In genomic region chr16:21769667-21770066, GRCm38 (mm10) we compare ENCODE assay signal across 13 mouse cellular contexts. TPM values are rescaled to one million over a fixed set of nuclear protein-coding genes. Genes with fewer than 3 reads are reported as not detected.
A peak's percentile ranks its signal among the peaks of the same experiment; 100 is the strongest.
DNase-seq lines count a peak whose midpoint lies in the region; ATAC-seq and TF ChIP-seq lines count a peak whose summit lies in the region.
"Had no signal": no experiment of that assay in that cellular context is flagged by ENCODE, and none has a peak within 500 bp of the region (broad histone marks: within the 10 kb centered on the region; RNA-seq: fewer than 3 reads in every experiment).

No protein-coding gene starts in this region.

- peaks cover 13% of the 10 kb centered on the region; the same call in 1 of the 2 replicates for H3K36me3 ChIP-seq in heart, postnatal 0 days (replicated peaks; ENCODE audit: control insufficient read depth, insufficient read depth, low read length)
- peaks cover 15% of the 10 kb centered on the region for H3K36me3 ChIP-seq in thymus, adult 2 months (ENCODE audit: control insufficient read depth, insufficient read depth, low read length)
- H3K36me3 ChIP-seq: embryonic facial prominence, embryonic 13.5 days; intestine, embryonic 15.5 days had no signal

- no peak for ATAC-seq in heart, postnatal 0 days (ENCODE audit: insufficient read depth, low read depth)
- no peak for ATAC-seq in monocyte, adult 5-6 weeks (replicated peaks; ENCODE audit: insufficient number of reproducible peaks, low FRiP score, low TSS enrichment, poor library complexity, severe bottlenecking)
- no peak for ATAC-seq in activated CD4-positive, CD25-positive, alpha-beta regulatory T cell, adult 4 months
- ATAC-seq: intestine, embryonic 15.5 days had no signal

- no peaks in the 10 kb centered on the region for H3K9me3 ChIP-seq in heart, postnatal 0 days (replicated peaks; ENCODE audit: control insufficient read depth, low read length)
- H3K9me3 ChIP-seq: embryonic facial prominence, embryonic 13.5 days; intestine, embryonic 15.5 days; liver, embryonic 13.5 days; stomach, embryonic 15.5 days had no signal

- intact Hi-C loops in heart, postnatal 25 days (cut with DNase I): loop anchor here (1.0 to 5.0 kb wide), 2 partner anchors 45 to 282 kb away; no protein-coding TSS in a partner anchor

- no peak for TF ChIP-seq POLR2A in thymus, adult 2 months (IDR thresholded peaks at IDR 0.05; ENCODE audit: control insufficient read depth, extremely low read depth, insufficient read depth, low read length, poor library complexity)

- TF ChIP-seq EP300 in heart, postnatal 0 days (IDR thresholded peaks at IDR 0.05; ENCODE audit: low read depth): no peak

- peak; percentile 38 for TF ChIP-seq CTCF in heart, postnatal 0 days (IDR thresholded peaks at IDR 0.05; ENCODE audit: low read depth)
- TF ChIP-seq CTCF in thymus, adult 2 months (IDR thresholded peaks at IDR 0.05; ENCODE audit: borderline replicate concordance, control insufficient read depth, extremely low read depth, insufficient read depth, low read length, poor library complexity): no peak

- no peaks in the 10 kb centered on the region for H3K4me1 ChIP-seq in heart, postnatal 0 days (ENCODE audit: control insufficient read depth, insufficient read depth)
- H3K4me1 ChIP-seq in thymus, adult 2 months (replicated peaks; ENCODE audit: control insufficient read depth, insufficient read depth, low read length): no peaks in the 10 kb centered on the region
- H3K4me1 ChIP-seq: embryonic facial prominence, embryonic 13.5 days; intestine, embryonic 15.5 days; liver, embryonic 13.5 days; stomach, embryonic 15.5 days had no signal

- no peak overlapping the region for H3K9ac ChIP-seq in heart, postnatal 0 days (replicated peaks; ENCODE audit: low read depth, low read length)
- H3K9ac ChIP-seq: embryonic facial prominence, embryonic 13.5 days; intestine, embryonic 15.5 days; liver, embryonic 13.5 days; stomach, embryonic 15.5 days had no signal

- H3K4me2 ChIP-seq in heart, postnatal 0 days (ENCODE audit: low read depth, low read length): no peak overlapping the region
- H3K4me2 ChIP-seq: embryonic facial prominence, embryonic 13.5 days; intestine, embryonic 15.5 days; liver, embryonic 13.5 days; stomach, embryonic 15.5 days had no signal

- WGBS in heart, postnatal 0 days: 78% methylated on average over 5 of the region's 5 CpGs
- 96% methylated on average over 5 of the region's 5 CpGs for WGBS in thymus, adult 2 months

- H3K27ac ChIP-seq in heart, postnatal 0 days (ENCODE audit: low read depth): no peak overlapping the region
- H3K27ac ChIP-seq in thymus, adult 2 months (ENCODE audit: control insufficient read depth, insufficient read depth, low read length): no peak overlapping the region
- H3K27ac ChIP-seq: embryonic facial prominence, embryonic 13.5 days; intestine, embryonic 15.5 days; liver, embryonic 13.5 days; stomach, embryonic 15.5 days had no signal

- no peak overlapping the region for H3K4me3 ChIP-seq in heart, postnatal 0 days (ENCODE audit: low read depth, low read length)
- H3K4me3 ChIP-seq in thymus, adult 2 months (ENCODE audit: control insufficient read depth, insufficient read depth, low read length): no peak overlapping the region
- H3K4me3 ChIP-seq: embryonic facial prominence, embryonic 13.5 days; intestine, embryonic 15.5 days; liver, embryonic 13.5 days; stomach, embryonic 15.5 days had no signal

- H3K27me3 ChIP-seq in heart, postnatal 0 days (ENCODE audit: control insufficient read depth, insufficient read depth, low read length): no peaks in the 10 kb centered on the region
- no peaks in the 10 kb centered on the region for H3K27me3 ChIP-seq in thymus, adult 2 months (ENCODE audit: control insufficient read depth, insufficient read depth, low read length)
- H3K27me3 ChIP-seq: embryonic facial prominence, embryonic 13.5 days; intestine, embryonic 15.5 days; liver, embryonic 13.5 days; stomach, embryonic 15.5 days had no signal

- no peak for DNase-seq in heart, postnatal 0 days (ENCODE audit: low spot score)
- DNase-seq in heart, postnatal 25 days (ENCODE audit: low spot score): no peak
- peak; percentile 19 for DNase-seq in thymus, adult 2 months
- DNase-seq in thymus, adult 18-20 months: no peak
- DNase-seq in induced T-regulatory cell, adult 2 months (ENCODE audit: low read depth): peak; percentile 37
- DNase-seq in right cerebral cortex, postnatal 25 days: no peak
- DNase-seq: gastrocnemius, postnatal 36 days; liver, embryonic 13.5 days had no signal

RNA-seq across cellular contexts. Expression of gene Ehhadh, which starts 17.9 kb away (rescaled TPM):
- total RNA-seq in heart, postnatal 0 days (2014; rRNA removed; ENCODE audit: low replicate concordance): 3.8 and 6.5 TPM in 2 replicates
- 3.5 and 4.3 TPM in 2 replicates for polyA plus RNA-seq in heart, postnatal 0 days (2015; fragmentation: Nextera tagmentation; extraction: Ambion mirVana)
- 10 to 100 TPM; 12.1 to 13.8 TPM for total RNA-seq in heart, postnatal 25 days (2021)
- 8.0 and 9.6 TPM in 2 replicates for polyA plus RNA-seq in thymus, adult 2 months (2012; rRNA removed)
- 1.8 to 3.1 TPM (median 2.7 TPM) in 3 replicates for total RNA-seq in monocyte, adult 5-6 weeks (2017)
- polyA plus RNA-seq in activated CD4-positive, CD25-positive, alpha-beta regulatory T cell, adult 4 months (2017; shearing (Covaris generic)): 1 to 10 TPM; 5.0 to 6.4 TPM

RNA-seq across cellular contexts. Expression of gene Map3k13, which starts 24.5 kb away (rescaled TPM):
- 1.0 and 1.4 TPM in 2 replicates for total RNA-seq in heart, postnatal 0 days (2014; rRNA removed; ENCODE audit: low replicate concordance)
- polyA plus RNA-seq in heart, postnatal 0 days (2015; fragmentation: Nextera tagmentation; extraction: Ambion mirVana): 0.33 and 0.36 TPM in 2 replicates
- under 1 TPM; 0.81 to 0.89 TPM for total RNA-seq in heart, postnatal 25 days (2021)
- 2.0 and 2.3 TPM in 2 replicates for polyA plus RNA-seq in thymus, adult 2 months (2012; rRNA removed)
- total RNA-seq in monocyte, adult 5-6 weeks (2017): 0.11 to 0.29 TPM in 2 of 3 replicates, not detected in the other
- under 1 TPM; 0.19 to 0.36 TPM for polyA plus RNA-seq in activated CD4-positive, CD25-positive, alpha-beta regulatory T cell, adult 4 months (2017; shearing (Covaris generic))

Comparison
In these comparisons a context has a peak if more than half of its experiments do, and no peak if none do; other contexts are left out.
1. DNase-seq: peak in thymus, adult 2 months (single experiment) and induced T-regulatory cell, adult 2 months (single experiment); none in heart, postnatal 0 days (single experiment), heart, postnatal 25 days (single experiment), thymus, adult 18-20 months (0 of 2) and right cerebral cortex, postnatal 25 days (single experiment).